Mouse (Mus musculus): ENCODE results near the gene Mettl23. TPM values are rescaled to one million over a fixed set of nuclear protein-coding genes. Genes with fewer than 3 reads are reported as not detected.

Mettl23 gene
- polyA plus RNA-seq (2016; fragmentation: Nextera tagmentation; extraction: Ambion mirVana): 68.5 and 70.3 TPM in 2 replicates

GRCm38 (mm10) chr11:116843261-116844233, at the start of gene Mettl23, which contains the start of gene Jmjd6:
Mettl23 (plus strand) TSS chr11:116843278.
Jmjd6 (minus strand) TSS chr11:116843449.
- Histone ChIP-seq H3K4me1 (peaks cover 66% of the 10 kb centered on the region), H3K27me3 (ENCODE audit: low read depth, poor library complexity, severe bottlenecking) (no peaks in the 10 kb centered on the region), H3K27ac (replicated peaks) (peak within 1 kb of the TSS; percentile 98), H3K9me3 (replicated peaks) (no peaks in the 10 kb centered on the region), H3K4me3 (peak within 1 kb of the TSS; percentile 92), H3K36me3 (peaks cover 54% of the 10 kb centered on the region)
- peak; percentile 99 for DNase-seq (ENCODE audit: low spot score)
- 1% methylated on average over 72 of the region's 72 CpGs for WGBS

- no peak overlapping the region for H3K27ac ChIP-seq (replicated peaks)
- H3K27me3 ChIP-seq (ENCODE audit: low read depth, poor library complexity, severe bottlenecking): no peaks in the 10 kb centered on the region
- no peak for DNase-seq (ENCODE audit: low spot score)
- 90% methylated on average over 5 of the region's 5 CpGs for WGBS
- no peaks in the 10 kb centered on the region for H3K9me3 ChIP-seq (replicated peaks)
- H3K4me3 ChIP-seq: no peak overlapping the region
- H3K36me3 ChIP-seq: no peaks in the 10 kb centered on the region
- no peaks in the 10 kb centered on the region for H3K4me1 ChIP-seq
Observed at GRCm38 (mm10) chr11:116799364-116799763, 43.7 kb upstream of the Mettl23 start.

GRCm38 (mm10) chr11:116801106-116801505, 42.0 kb upstream of the Mettl23 start:
- H3K27me3 ChIP-seq (ENCODE audit: low read depth, poor library complexity, severe bottlenecking): no peaks in the 10 kb centered on the region
- WGBS: 77% methylated on average over 5 of the region's 5 CpGs
- no peaks in the 10 kb centered on the region for H3K36me3 ChIP-seq
- H3K27ac ChIP-seq (replicated peaks): no peak overlapping the region
- DNase-seq (ENCODE audit: low spot score): no peak
- no peaks in the 10 kb centered on the region for H3K4me1 ChIP-seq
- H3K4me3 ChIP-seq: no peak overlapping the region
- H3K9me3 ChIP-seq (replicated peaks): no peaks in the 10 kb centered on the region

GRCm38 (mm10) chr11:116802709-116803108, 40.4 kb upstream of the Mettl23 start:
- no peaks in the 10 kb centered on the region for H3K36me3 ChIP-seq
- WGBS: 86% methylated on average over 5 of the region's 5 CpGs
- peaks cover 7% of the 10 kb centered on the region for H3K4me1 ChIP-seq
- no peak overlapping the region for H3K27ac ChIP-seq (replicated peaks)
- H3K9me3 ChIP-seq (replicated peaks): no peaks in the 10 kb centered on the region
- H3K4me3 ChIP-seq: no peak overlapping the region
- H3K27me3 ChIP-seq (ENCODE audit: low read depth, poor library complexity, severe bottlenecking): no peaks in the 10 kb centered on the region
- DNase-seq (ENCODE audit: low spot score): no peak

GRCm38 (mm10) chr11:116806136-116807071, 36.7 kb upstream of the Mettl23 start:
- Histone ChIP-seq H3K9me3 (replicated peaks) (no peaks in the 10 kb centered on the region), H3K36me3 (peaks cover 3% of the 10 kb centered on the region; the same call in 1 of the 2 replicates), H3K4me3 (no peak overlapping the region), H3K27ac (replicated peaks) (no peak overlapping the region), H3K4me1 (peaks cover 43% of the 10 kb centered on the region), H3K27me3 (ENCODE audit: low read depth, poor library complexity, severe bottlenecking) (peaks cover 11% of the 10 kb centered on the region)
- no peak for DNase-seq (ENCODE audit: low spot score)
- WGBS: 87% methylated on average over 15 of the region's 15 CpGs

- H3K4me1 ChIP-seq: peaks cover 50% of the 10 kb centered on the region
- peaks cover 3% of the 10 kb centered on the region; the same call in 1 of the 2 replicates for H3K36me3 ChIP-seq
- WGBS: 73% methylated on average over 7 of the region's 7 CpGs
- H3K27me3 ChIP-seq (ENCODE audit: low read depth, poor library complexity, severe bottlenecking): peaks cover 11% of the 10 kb centered on the region
- no peak overlapping the region for H3K4me3 ChIP-seq
- H3K27ac ChIP-seq (replicated peaks): peak overlapping the region; percentile 74; the same call in 1 of the 2 replicates
- H3K9me3 ChIP-seq (replicated peaks): no peaks in the 10 kb centered on the region
- no peak for DNase-seq (ENCODE audit: low spot score)
Observed at GRCm38 (mm10) chr11:116807116-116807515, 36.0 kb upstream of the Mettl23 start.

- peaks cover 11% of the 10 kb centered on the region for H3K27me3 ChIP-seq (ENCODE audit: low read depth, poor library complexity, severe bottlenecking)
- peaks cover 54% of the 10 kb centered on the region for H3K4me1 ChIP-seq
- H3K9me3 ChIP-seq (replicated peaks): no peaks in the 10 kb centered on the region
- DNase-seq (ENCODE audit: low spot score): no peak
- peaks cover 3% of the 10 kb centered on the region; the same call in 1 of the 2 replicates for H3K36me3 ChIP-seq
- WGBS: 80% methylated on average over 3 of the region's 3 CpGs
- no peak overlapping the region for H3K4me3 ChIP-seq
- peak overlapping the region; percentile 74 for H3K27ac ChIP-seq (replicated peaks)
Observed at GRCm38 (mm10) chr11:116807526-116807925, 35.6 kb upstream of the Mettl23 start.

- Histone ChIP-seq H3K4me3 (no peak overlapping the region), H3K27ac (replicated peaks) (peak overlapping the region; percentile 74; the same call in 1 of the 2 replicates), H3K4me1 (peaks cover 60% of the 10 kb centered on the region), H3K27me3 (ENCODE audit: low read depth, poor library complexity, severe bottlenecking) (peaks cover 11% of the 10 kb centered on the region), H3K36me3 (peaks cover 3% of the 10 kb centered on the region; the same call in 1 of the 2 replicates), H3K9me3 (replicated peaks) (no peaks in the 10 kb centered on the region)
- peak; percentile 86 for DNase-seq (ENCODE audit: low spot score)
- WGBS: 32% methylated on average over 7 of the region's 7 CpGs
Observed at GRCm38 (mm10) chr11:116807938-116808606, 35.0 kb upstream of the Mettl23 start.

GRCm38 (mm10) chr11:116808811-116809395, 34.2 kb upstream of the Mettl23 start:
- Histone ChIP-seq H3K4me1 (peaks cover 68% of the 10 kb centered on the region), H3K27me3 (ENCODE audit: low read depth, poor library complexity, severe bottlenecking) (peaks cover 11% of the 10 kb centered on the region), H3K36me3 (peaks cover 3% of the 10 kb centered on the region; the same call in 1 of the 2 replicates), H3K9me3 (replicated peaks) (no peaks in the 10 kb centered on the region), H3K4me3 (no peak overlapping the region), H3K27ac (replicated peaks) (peak overlapping the region; percentile 89)
- 79% methylated on average over 11 of the region's 11 CpGs for WGBS
- DNase-seq (ENCODE audit: low spot score): no peak

- no peak for DNase-seq (ENCODE audit: low spot score)
- Histone ChIP-seq H3K36me3 (peaks cover 3% of the 10 kb centered on the region; the same call in 1 of the 2 replicates), H3K27me3 (ENCODE audit: low read depth, poor library complexity, severe bottlenecking) (peaks cover 11% of the 10 kb centered on the region), H3K27ac (replicated peaks) (peak overlapping the region; percentile 89), H3K9me3 (replicated peaks) (no peaks in the 10 kb centered on the region), H3K4me3 (no peak overlapping the region), H3K4me1 (peaks cover 74% of the 10 kb centered on the region)
- WGBS: 76% methylated on average over 8 of the region's 8 CpGs
Observed at GRCm38 (mm10) chr11:116809520-116809919, 33.6 kb upstream of the Mettl23 start.

GRCm38 (mm10) chr11:116810528-116810927, 32.5 kb upstream of the Mettl23 start:
- peaks cover 3% of the 10 kb centered on the region; the same call in 1 of the 2 replicates for H3K36me3 ChIP-seq
- H3K4me1 ChIP-seq: peaks cover 84% of the 10 kb centered on the region
- H3K9me3 ChIP-seq (replicated peaks): no peaks in the 10 kb centered on the region
- peak overlapping the region; percentile 89 for H3K27ac ChIP-seq (replicated peaks)
- peak overlapping the region; percentile 51 for H3K4me3 ChIP-seq
- peak; percentile 31 for DNase-seq (ENCODE audit: low spot score)
- peaks cover 11% of the 10 kb centered on the region for H3K27me3 ChIP-seq (ENCODE audit: low read depth, poor library complexity, severe bottlenecking)
- WGBS: 43% methylated on average over 11 of the region's 11 CpGs
